Mouse (Mus musculus): Measurements from ENCODE around the gene Cdca4.

GRCm38 (mm10) chr12:112854610-112855333 is 25.5 kb upstream of the Cdca4 start:
- TF ChIP-seq POLR2A (IDR thresholded peaks at IDR 0.05; ENCODE audit: control insufficient read depth, extremely low read depth, insufficient read depth, low read length, poor library complexity) (no peak), CTCF (IDR thresholded peaks at IDR 0.05; ENCODE audit: borderline replicate concordance, control insufficient read depth, extremely low read depth, insufficient read depth, low read length, poor library complexity) (no peak)

All from thymus, adult 2 months (tissue).